Mouse (Mus musculus) urinary bladder, postnatal 4 days (tissue): ENCODE data around the gene Mark1.

Experiments used
- DNase-seq, 2 experiments: peaks; one replicate each; pipeline ENCODE4 v3.0.0; 2021 to 2022; ENCODE audit warnings: low spot score in 2 of 2

The Mark1 gene

GRCm38 (mm10) chr1:184999071-184999750 is at the start of gene Mark1:
Gene Mark1, minus strand, starts transcription at chr1:184999570.
- DNase-seq = peak; percentile 25 to 63

GRCm38 (mm10) chr1:185047516-185048247 is 48.3 kb upstream of the Mark1 start:
- DNase-seq = no peak

GRCm38 (mm10) chr1:185046513-185046912 is 47.1 kb upstream of the Mark1 start:
- no peak for DNase-seq

- DNase-seq = no peak
Observed at GRCm38 (mm10) chr1:185038183-185038686, 38.9 kb upstream of the Mark1 start.

- DNase-seq = no peak
Observed at GRCm38 (mm10) chr1:185030565-185030964, 31.2 kb upstream of the Mark1 start.

GRCm38 (mm10) chr1:185020429-185021168 is 21.2 kb upstream of the Mark1 start:
- DNase-seq = no peak

- DNase-seq = no peak
Observed at GRCm38 (mm10) chr1:185012566-185012965, 13.2 kb upstream of the Mark1 start.

GRCm38 (mm10) chr1:185007066-185007465 is 7.7 kb upstream of the Mark1 start:
- DNase-seq = no peak

- DNase-seq = peak; percentile 24 to 66
Observed at GRCm38 (mm10) chr1:184999780-185000599, 620 bp upstream of the Mark1 start.

GRCm38 (mm10) chr1:184998631-184999030 is 739 bp downstream of the Mark1 start:
- DNase-seq = no peak

- DNase-seq = no peak
Observed at GRCm38 (mm10) chr1:184998161-184998560, 1.2 kb downstream of the Mark1 start.

GRCm38 (mm10) chr1:184997466-184997865 is 1.9 kb downstream of the Mark1 start:
- no peak for DNase-seq

GRCm38 (mm10) chr1:184995335-184995734 is 4.0 kb downstream of the Mark1 start:
- DNase-seq = no peak

- DNase-seq = no peak
Observed at GRCm38 (mm10) chr1:184991191-184991590, 8.2 kb downstream of the Mark1 start.

- DNase-seq = no peak
Observed at GRCm38 (mm10) chr1:184986748-184987147, 12.6 kb downstream of the Mark1 start.

- no peak for DNase-seq
Observed at GRCm38 (mm10) chr1:184984723-184985122, 14.6 kb downstream of the Mark1 start.

GRCm38 (mm10) chr1:184983751-184984150 is 15.6 kb downstream of the Mark1 start:
- DNase-seq = no peak

- DNase-seq = no peak
Observed at GRCm38 (mm10) chr1:184972214-184972776, 27.1 kb downstream of the Mark1 start.

GRCm38 (mm10) chr1:184969374-184969773 is 30.0 kb downstream of the Mark1 start:
- no peak for DNase-seq

- DNase-seq = peak; percentile 38 to 66
Observed at GRCm38 (mm10) chr1:184965682-184966360, 33.5 kb downstream of the Mark1 start.
